Mouse (Mus musculus) neural tube, embryonic 15.5 days (tissue): Measurements from ENCODE around the gene Krt23. TPM values are rescaled to one million over a fixed set of nuclear protein-coding genes. Genes with fewer than 3 reads are reported as not detected.

Source experiments
- ATAC-seq: fragments of 200-750 bp; cut with Nextera tagmentation; 2 replicates; pipeline ENCODE4 v1.8.0; 2017; ENCODE audit warnings: mild to moderate bottlenecking, moderate TSS enrichment, moderate library complexity; ENCODE audit not compliant: low FRiP score
- H3K27ac ChIP-seq: fragments of 300-500 bp; sonication (generic); replicated peaks from 2 replicates; pipeline ENCODE4 v1.5.1; 2015; ENCODE audit warnings: mild to moderate bottlenecking, inconsistent platforms
- H3K27me3 ChIP-seq: fragments of 300-500 bp; sonication (generic); replicated peaks from 2 replicates; pipeline ENCODE4 v1.6.1; 2015; ENCODE audit warnings: inconsistent platforms
- H3K36me3 ChIP-seq: fragments of 300-500 bp; sonication (generic); 2 replicates; pipeline ENCODE4 v1.6.1; 2015; ENCODE audit warnings: inconsistent platforms
- H3K4me1 ChIP-seq: fragments of 300-500 bp; sonication (generic); 2 replicates; pipeline ENCODE4 v1.6.1; 2015; ENCODE audit warnings: inconsistent platforms
- H3K4me2 ChIP-seq: fragments of 300-500 bp; sonication (generic); 2 replicates; pipeline ENCODE4 v1.6.1; 2015; ENCODE audit warnings: inconsistent platforms, mild to moderate bottlenecking, moderate library complexity
- H3K4me3 ChIP-seq: fragments of 300-500 bp; sonication (generic); replicated peaks from 2 replicates; pipeline ENCODE4 v1.5.1; 2015; ENCODE audit warnings: mild to moderate bottlenecking, inconsistent platforms
- H3K9ac ChIP-seq: fragments of 300-500 bp; sonication (generic); replicated peaks from 2 replicates; pipeline ENCODE4 v1.6.1; 2015; ENCODE audit warnings: mild to moderate bottlenecking, inconsistent platforms
- H3K9me3 ChIP-seq: fragments of 300-500 bp; sonication (generic); replicated peaks from 2 replicates; pipeline ENCODE4 v1.6.1; 2016; ENCODE audit warnings: inconsistent platforms
- WGBS: fragments of 180-500 bp; shearing (Covaris S2); methylation state at CpG from one replicate; pipeline ENCODE4 v1.1.7; 2015; ENCODE audit warnings: mixed read lengths; 5-methylcytosine and 5-hydroxymethylcytosine counted together
- polyA plus RNA-seq: library from polyadenylated mRNA; unstranded; fragments of >200 nt; fragmentation: Nextera tagmentation; extraction: Ambion mirVana; gene quantifications from 2 replicates; pipeline ENCODE4 v1.2.1, GENCODE M21; 2015

The Krt23 gene
- polyA plus RNA-seq, 1 experiment from 2014 or later, result 0.15 TPM

- 71% methylated on average over 8 of the region's 8 CpGs for WGBS
Observed at GRCm38 (mm10) chr11:99441220-99441619, 51.7 kb downstream of the Krt23 start.

GRCm38 (mm10) chr11:99439465-99439864 is 53.5 kb downstream of the Krt23 start:
- H3K4me2 ChIP-seq, result no peak overlapping the region
- no peak for ATAC-seq
- WGBS, result 77% methylated on average over 10 of the region's 10 CpGs

More at GRCm38 (mm10) chr11:99441220-99441619, 51.7 kb downstream of the Krt23 start:
- no peaks in the 10 kb centered on the region for H3K4me1 ChIP-seq
- H3K27ac ChIP-seq, result no peak overlapping the region
- H3K9me3 ChIP-seq, result no peaks in the 10 kb centered on the region
- H3K4me3 ChIP-seq, result no peak overlapping the region
- no peaks in the 10 kb centered on the region for H3K36me3 ChIP-seq
- no peak for ATAC-seq
- H3K4me2 ChIP-seq, result no peak overlapping the region
- H3K9ac ChIP-seq, result no peak overlapping the region
- no peaks in the 10 kb centered on the region for H3K27me3 ChIP-seq

GRCm38 (mm10) chr11:99437972-99438371 is 55.0 kb downstream of the Krt23 start, which contains the start of gene Krt20:
TSS of gene Krt20 (minus strand) at chr11:99438150.
- no peak within 1 kb of the TSS for H3K9ac ChIP-seq
- WGBS, result 55% methylated on average over 10 of the region's 10 CpGs
- no peak within 1 kb of the TSS for H3K4me3 ChIP-seq
- H3K4me2 ChIP-seq, result no peak within 1 kb of the TSS
- H3K36me3 ChIP-seq, result no peaks in the 10 kb centered on the region
- no peak for ATAC-seq
- H3K9me3 ChIP-seq, result no peaks in the 10 kb centered on the region
- H3K4me1 ChIP-seq, result no peaks in the 10 kb centered on the region
- no peak within 1 kb of the TSS for H3K27ac ChIP-seq
- no peaks in the 10 kb centered on the region for H3K27me3 ChIP-seq

More at GRCm38 (mm10) chr11:99439465-99439864, 53.5 kb downstream of the Krt23 start:
- Histone ChIP-seq H3K4me3 (no peak overlapping the region), H3K9me3 (no peaks in the 10 kb centered on the region), H3K36me3 (no peaks in the 10 kb centered on the region), H3K4me1 (no peaks in the 10 kb centered on the region), H3K27me3 (no peaks in the 10 kb centered on the region), H3K9ac (no peak overlapping the region), H3K27ac (no peak overlapping the region)

- Histone ChIP-seq H3K9me3 (no peaks in the 10 kb centered on the region), H3K27me3 (no peaks in the 10 kb centered on the region), H3K27ac (no peak overlapping the region), H3K9ac (no peak overlapping the region), H3K4me2 (no peak overlapping the region), H3K4me1 (no peaks in the 10 kb centered on the region), H3K36me3 (no peaks in the 10 kb centered on the region), H3K4me3 (no peak overlapping the region)
- 74% methylated on average over 4 of the region's 4 CpGs for WGBS
- ATAC-seq, result no peak
Observed at GRCm38 (mm10) chr11:99436625-99437024, 56.3 kb downstream of the Krt23 start.

GRCm38 (mm10) chr11:99430670-99431069 is 62.3 kb downstream of the Krt23 start:
- no peak for ATAC-seq
- no peak overlapping the region for H3K4me3 ChIP-seq
- no peak overlapping the region for H3K27ac ChIP-seq
- H3K9ac ChIP-seq, result no peak overlapping the region
- H3K4me1 ChIP-seq, result peaks cover 5% of the 10 kb centered on the region; the same call in 1 of the 2 replicates
- 41% methylated on average over 12 of the region's 12 CpGs for WGBS
- no peak overlapping the region for H3K4me2 ChIP-seq
- H3K36me3 ChIP-seq, result no peaks in the 10 kb centered on the region
- H3K9me3 ChIP-seq, result no peaks in the 10 kb centered on the region
- H3K27me3 ChIP-seq, result no peaks in the 10 kb centered on the region

Other genes with a start within 250 kb of the Krt23 start
- gene Krt222, start 249.1 kb downstream of the Krt23 start, polyA plus RNA-seq, result 11.9 and 12.7 TPM in 2 replicates
- gene Krt24, start 207.9 kb downstream of the Krt23 start, polyA plus RNA-seq, result not detected in 2 replicates
- gene Krt25, start 170.2 kb downstream of the Krt23 start, polyA plus RNA-seq, result 0.61 and 0.77 TPM in 2 replicates
- gene Krt26, start 155.2 kb downstream of the Krt23 start, polyA plus RNA-seq, result 0.19 and 0.26 TPM in 2 replicates
- gene Krt27, start 142.0 kb downstream of the Krt23 start, polyA plus RNA-seq, result 0.19 and 0.33 TPM in 2 replicates
- gene Krt28, start 118.2 kb downstream of the Krt23 start, polyA plus RNA-seq, result 0.36 and 0.50 TPM in 2 replicates
- gene Krt10, start 103.8 kb downstream of the Krt23 start, polyA plus RNA-seq, result 31.6 and 31.8 TPM in 2 replicates
- 0.11 and 0.12 TPM in 2 replicates for gene Krt12, start 70.9 kb downstream of the Krt23 start, polyA plus RNA-seq
- 0.08 and 5.4 TPM in 2 replicates for gene Krt20, start 55.0 kb downstream of the Krt23 start, polyA plus RNA-seq
- gene Krt39, start 28.2 kb upstream of the Krt23 start, polyA plus RNA-seq, result not detected in 2 replicates
- not detected in 2 replicates for gene Krt40, start 50.0 kb upstream of the Krt23 start, polyA plus RNA-seq
- not detected in 2 replicates for gene Krtap3-3, start 57.7 kb upstream of the Krt23 start, polyA plus RNA-seq
- not detected in 2 replicates for gene Krtap3-2, start 63.7 kb upstream of the Krt23 start, polyA plus RNA-seq
- gene Gm11939, start 66.3 kb upstream of the Krt23 start, polyA plus RNA-seq, result not detected in 2 replicates
- 0.43 TPM in 1 of 2 replicates, not detected in the other for gene Krtap3-1, start 73.5 kb upstream of the Krt23 start, polyA plus RNA-seq
- not detected in 2 replicates for gene Krtap1-5, start 87.9 kb upstream of the Krt23 start, polyA plus RNA-seq
- not detected in 2 replicates for gene Krtap1-4, start 90.5 kb upstream of the Krt23 start, polyA plus RNA-seq
- gene Krtap1-3, start 98.2 kb upstream of the Krt23 start, polyA plus RNA-seq, result not detected in 2 replicates
- gene Krtap9-3, start 105.0 kb upstream of the Krt23 start, polyA plus RNA-seq, result not detected in 2 replicates
- not detected in 2 replicates for gene Gm11938, start 110.2 kb upstream of the Krt23 start, polyA plus RNA-seq
- gene Gm11937, start 117.1 kb upstream of the Krt23 start, polyA plus RNA-seq, result not detected in 2 replicates
- gene Krtap2-4, start 121.7 kb upstream of the Krt23 start, polyA plus RNA-seq, result not detected in 2 replicates
- gene Gm11562, start 127.3 kb upstream of the Krt23 start, polyA plus RNA-seq, result not detected in 2 replicates
- not detected in 2 replicates for gene Krtap4-1, start 135.1 kb upstream of the Krt23 start, polyA plus RNA-seq
- not detected in 2 replicates for gene Krtap4-2, start 141.9 kb upstream of the Krt23 start, polyA plus RNA-seq
- gene Krtap4-7, start 151.0 kb upstream of the Krt23 start, polyA plus RNA-seq, result not detected in 2 replicates
- not detected in 2 replicates for gene Gm11555, start 157.1 kb upstream of the Krt23 start, polyA plus RNA-seq
- not detected in 2 replicates for gene Gm11563, start 165.8 kb upstream of the Krt23 start, polyA plus RNA-seq
- gene Krtap4-6, start 172.8 kb upstream of the Krt23 start, polyA plus RNA-seq, result not detected in 2 replicates
- gene Gm14190, start 197.6 kb upstream of the Krt23 start, polyA plus RNA-seq, result not detected in 2 replicates
- not detected in 2 replicates for gene Gm14180, start 241.2 kb upstream of the Krt23 start, polyA plus RNA-seq